9 mouse cellular contexts compared by ENCODE assay signal in genomic region chr4:41497995-41498845, GRCm38 (mm10). TPM values are rescaled to one million over a fixed set of nuclear protein-coding genes. Genes with fewer than 3 reads are reported as not detected.
A peak's percentile ranks its signal among the peaks of the same experiment; 100 is the strongest.
DNase-seq lines count a peak whose midpoint lies in the region; ATAC-seq and TF ChIP-seq lines count a peak whose summit lies in the region.
"Had no signal": no experiment of that assay in that cellular context is flagged by ENCODE, and none has a peak within 500 bp of the region (broad histone marks: within the 10 kb centered on the region; RNA-seq: fewer than 3 reads in every experiment).

No protein-coding gene starts in this region.

- no peaks in the 10 kb centered on the region for H3K9me3 ChIP-seq in lung, embryonic 14.5 days (ENCODE audit: low read depth, low read length)
- H3K9me3 ChIP-seq in embryonic facial prominence, embryonic 15.5 days (replicated peaks): no peaks in the 10 kb centered on the region
- H3K9me3 ChIP-seq in limb, embryonic 10.5 days (replicated peaks): no peaks in the 10 kb centered on the region
- H3K9me3 ChIP-seq in neural tube, embryonic 14.5 days (ENCODE audit: control insufficient read depth, low read length): no peaks in the 10 kb centered on the region

- DNase-seq in lung, embryonic 14.5 days: peak; percentile 28
- no peak for DNase-seq in lung, postnatal 4 days
- peak; percentile 57 for DNase-seq in limb, embryonic 10.5 days (ENCODE audit: low spot score)
- DNase-seq in adrenal gland, postnatal 36 days: no peak
- DNase-seq in layer of hippocampus, adult 9-11 months: no peak
- DNase-seq in adrenal gland, adult 8-10 months: no peak
- DNase-seq: lung, postnatal 36 days had no signal

- peak overlapping the region; percentile 32 for H3K4me3 ChIP-seq in lung, embryonic 14.5 days (ENCODE audit: low read depth, low read length)
- peak overlapping the region; percentile 34 for H3K4me3 ChIP-seq in embryonic facial prominence, embryonic 15.5 days (replicated peaks)
- H3K4me3 ChIP-seq in limb, embryonic 10.5 days: peak overlapping the region; percentile 46
- peak overlapping the region; percentile 25 for H3K4me3 ChIP-seq in neural tube, embryonic 14.5 days (ENCODE audit: low read depth, low read length)

- TF ChIP-seq CTCF in lung, embryonic 14.5 days (IDR thresholded peaks at IDR 0.05; ENCODE audit: low read depth): no peak

- ATAC-seq in lung, embryonic 14.5 days (ENCODE audit: insufficient read depth): no peak
- ATAC-seq in embryonic facial prominence, embryonic 15.5 days (ENCODE audit: insufficient number of reproducible peaks, low FRiP score, low TSS enrichment, low read depth): no peak
- ATAC-seq in neural tube, embryonic 14.5 days (ENCODE audit: low read depth): no peak

- H3K27ac ChIP-seq in lung, embryonic 14.5 days (ENCODE audit: low read depth): no peak overlapping the region
- H3K27ac ChIP-seq in embryonic facial prominence, embryonic 15.5 days (replicated peaks): no peak overlapping the region
- H3K27ac ChIP-seq in limb, embryonic 10.5 days: no peak overlapping the region
- H3K27ac ChIP-seq in neural tube, embryonic 14.5 days (ENCODE audit: low read depth, low read length): no peak overlapping the region

- H3K4me1 ChIP-seq in lung, embryonic 14.5 days (ENCODE audit: insufficient read depth): peaks cover 21% of the 10 kb centered on the region
- peaks cover 46% of the 10 kb centered on the region for H3K4me1 ChIP-seq in embryonic facial prominence, embryonic 15.5 days
- peaks cover 36% of the 10 kb centered on the region for H3K4me1 ChIP-seq in limb, embryonic 10.5 days
- H3K4me1 ChIP-seq in neural tube, embryonic 14.5 days (ENCODE audit: control insufficient read depth, insufficient read depth, low read length): peaks cover 22% of the 10 kb centered on the region; the same call in 1 of the 2 replicates

- H3K36me3 ChIP-seq in lung, embryonic 14.5 days (ENCODE audit: insufficient read depth): no peaks in the 10 kb centered on the region
- no peaks in the 10 kb centered on the region for H3K36me3 ChIP-seq in embryonic facial prominence, embryonic 15.5 days
- no peaks in the 10 kb centered on the region for H3K36me3 ChIP-seq in limb, embryonic 10.5 days
- no peaks in the 10 kb centered on the region for H3K36me3 ChIP-seq in neural tube, embryonic 14.5 days (ENCODE audit: control insufficient read depth, insufficient read depth, low read length)

- no peak overlapping the region for H3K9ac ChIP-seq in lung, embryonic 14.5 days
- H3K9ac ChIP-seq in embryonic facial prominence, embryonic 15.5 days: no peak overlapping the region
- peak overlapping the region; percentile 7; the same call in 1 of the 2 replicates for H3K9ac ChIP-seq in neural tube, embryonic 14.5 days (replicated peaks; ENCODE audit: low read depth, low read length)

- peak overlapping the region; percentile 60 for H3K4me2 ChIP-seq in lung, embryonic 14.5 days
- H3K4me2 ChIP-seq in embryonic facial prominence, embryonic 15.5 days (replicated peaks): peak overlapping the region; percentile 57
- peak overlapping the region; percentile 52 for H3K4me2 ChIP-seq in neural tube, embryonic 14.5 days (ENCODE audit: low read depth, low read length)

- 5% methylated on average over 72 of the region's 72 CpGs for WGBS in lung, embryonic 14.5 days
- WGBS in embryonic facial prominence, embryonic 15.5 days: 12% methylated on average over 72 of the region's 72 CpGs
- 6% methylated on average over 72 of the region's 72 CpGs for WGBS in limb, embryonic 10.5 days
- 10% methylated on average over 70 of the region's 72 CpGs for WGBS in neural tube, embryonic 14.5 days

- H3K27me3 ChIP-seq in lung, embryonic 14.5 days (ENCODE audit: insufficient read depth, low read length): peaks cover 59% of the 10 kb centered on the region
- H3K27me3 ChIP-seq in embryonic facial prominence, embryonic 15.5 days: peaks cover 57% of the 10 kb centered on the region
- H3K27me3 ChIP-seq in limb, embryonic 10.5 days (ENCODE audit: low read depth, poor library complexity, severe bottlenecking): peaks cover 95% of the 10 kb centered on the region
- H3K27me3 ChIP-seq in neural tube, embryonic 14.5 days (ENCODE audit: control insufficient read depth, insufficient read depth, low read length): peaks cover 27% of the 10 kb centered on the region

RNA-seq across cellular contexts. Expression of gene AI464131, which starts 4.7 kb away (rescaled TPM):
- 3.3 and 3.6 TPM in 2 replicates for polyA plus RNA-seq in lung, embryonic 14.5 days (2014; fragmentation: Nextera tagmentation; extraction: Ambion mirVana)
- 7.6 and 7.7 TPM in 2 replicates for polyA plus RNA-seq in embryonic facial prominence, embryonic 15.5 days (2015; fragmentation: Nextera tagmentation; extraction: Ambion mirVana)
- 3.4 and 5.2 TPM in 2 replicates for polyA plus RNA-seq in limb, embryonic 10.5 days (2016; fragmentation: Nextera tagmentation; extraction: Ambion mirVana)
- polyA plus RNA-seq in neural tube, embryonic 14.5 days (2014; fragmentation: Nextera tagmentation; extraction: Ambion mirVana): 8.0 and 8.6 TPM in 2 replicates
- 10 to 100 TPM in 1 of 2 experiments, 1 to 10 TPM in 1; 8.4 to 14.8 TPM for total RNA-seq in adrenal gland, postnatal 36 days (2021)
- 10 to 100 TPM in 3 of 4 experiments, 1 to 10 TPM in 1; 9.1 to 13.8 (median 10.6) TPM for total RNA-seq in adrenal gland, adult 8-10 months (2022)

RNA-seq across cellular contexts. Expression of gene 1110017D15Rik, which starts 18.9 kb away (rescaled TPM):
- polyA plus RNA-seq in lung, embryonic 14.5 days (2014; fragmentation: Nextera tagmentation; extraction: Ambion mirVana): 0.46 and 0.92 TPM in 2 replicates
- polyA plus RNA-seq in embryonic facial prominence, embryonic 15.5 days (2015; fragmentation: Nextera tagmentation; extraction: Ambion mirVana): 15.1 and 31.4 TPM in 2 replicates
- 4.3 and 7.3 TPM in 2 replicates for polyA plus RNA-seq in limb, embryonic 10.5 days (2016; fragmentation: Nextera tagmentation; extraction: Ambion mirVana)
- polyA plus RNA-seq in neural tube, embryonic 14.5 days (2014; fragmentation: Nextera tagmentation; extraction: Ambion mirVana): 5.3 and 13.7 TPM in 2 replicates
- 1 to 10 TPM in 1 of 2 experiments, not detected in 1; 1.3 TPM for total RNA-seq in adrenal gland, postnatal 36 days (2021)
- under 1 TPM in 2 of 4 experiments, not detected in 2; 0.38 to 0.68 TPM for total RNA-seq in adrenal gland, adult 8-10 months (2022)

RNA-seq across cellular contexts. Expression of gene Nudt2, which starts 33.3 kb away (rescaled TPM):
- 55.1 and 59.7 TPM in 2 replicates for polyA plus RNA-seq in lung, embryonic 14.5 days (2014; fragmentation: Nextera tagmentation; extraction: Ambion mirVana)
- 47.0 and 47.1 TPM in 2 replicates for polyA plus RNA-seq in embryonic facial prominence, embryonic 15.5 days (2015; fragmentation: Nextera tagmentation; extraction: Ambion mirVana)
- 54.3 and 56.9 TPM in 2 replicates for polyA plus RNA-seq in limb, embryonic 10.5 days (2016; fragmentation: Nextera tagmentation; extraction: Ambion mirVana)
- polyA plus RNA-seq in neural tube, embryonic 14.5 days (2014; fragmentation: Nextera tagmentation; extraction: Ambion mirVana): 60.8 and 78.5 TPM in 2 replicates
- total RNA-seq in adrenal gland, postnatal 36 days (2021): 10 to 100 TPM; 22.9 to 37.8 TPM
- total RNA-seq in adrenal gland, adult 8-10 months (2022): 10 to 100 TPM; 28.0 to 34.1 (median 32.0) TPM

RNA-seq across cellular contexts. Expression of gene Kif24, which starts 33.5 kb away (rescaled TPM):
- polyA plus RNA-seq in lung, embryonic 14.5 days (2014; fragmentation: Nextera tagmentation; extraction: Ambion mirVana): 8.1 and 8.6 TPM in 2 replicates
- 7.3 and 8.9 TPM in 2 replicates for polyA plus RNA-seq in embryonic facial prominence, embryonic 15.5 days (2015; fragmentation: Nextera tagmentation; extraction: Ambion mirVana)
- polyA plus RNA-seq in limb, embryonic 10.5 days (2016; fragmentation: Nextera tagmentation; extraction: Ambion mirVana): 14.1 and 14.5 TPM in 2 replicates
- 2.1 and 2.3 TPM in 2 replicates for polyA plus RNA-seq in neural tube, embryonic 14.5 days (2014; fragmentation: Nextera tagmentation; extraction: Ambion mirVana)
- 1 to 10 TPM; 1.4 to 2.1 TPM for total RNA-seq in adrenal gland, postnatal 36 days (2021)
- 1 to 10 TPM; 1.5 to 3.2 (median 2.0) TPM for total RNA-seq in adrenal gland, adult 8-10 months (2022)

Comparison
In these comparisons a context has a peak if more than half of its experiments do, and no peak if none do; other contexts are left out.
1. DNase-seq: peak in lung, embryonic 14.5 days (single experiment) and limb, embryonic 10.5 days (single experiment); none in lung, postnatal 4 days (0 of 2), adrenal gland, postnatal 36 days (0 of 2), layer of hippocampus, adult 9-11 months (single experiment) and adrenal gland, adult 8-10 months (single experiment).
2. Peak in every context shown above with its lines, with median percentiles within 50 percentile points of each other: H3K4me2 ChIP-seq and H3K4me3 ChIP-seq.